Mouse (Mus musculus) stomach, postnatal 0 days (tissue): ENCODE results near the gene Fam193b.

Source experiments
- CTCF ChIP-seq: IDR thresholded peaks from 2 replicates; pipeline ENCODE4 v1.5.1; 2016; ENCODE audit warnings: antibody characterized with exemption, low read depth, mild to moderate bottlenecking, moderate library complexity
- EP300 ChIP-seq: optimal IDR thresholded peaks from 2 replicates; pipeline ENCODE3; 2016; ENCODE audit warnings: antibody characterized with exemption

DNA sequence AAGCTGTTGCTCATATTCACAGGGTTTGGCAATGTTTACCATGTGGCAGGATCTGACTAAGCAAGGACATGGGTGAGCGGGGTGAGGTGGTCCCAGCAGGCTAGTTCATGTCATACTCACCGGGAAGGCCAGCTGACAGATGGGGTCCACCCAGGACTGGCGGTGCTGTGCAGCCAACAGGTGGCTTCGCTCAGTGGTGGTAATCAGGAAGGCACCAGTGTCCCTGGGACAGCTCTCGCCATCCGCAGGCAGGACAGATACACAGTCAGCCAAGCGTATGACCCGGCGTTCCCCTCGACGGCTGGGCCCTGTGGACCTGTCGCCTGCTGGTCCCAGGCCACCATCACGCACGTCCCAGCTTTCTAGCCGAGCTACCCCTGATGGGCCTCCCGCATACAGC, 43.7 kb downstream of the Fam193b start:
- TF ChIP-seq EP300 (no peak), CTCF (no peak)
